Mouse (Mus musculus) liver, embryonic 15.5 days (tissue): ENCODE measurements around the gene Rfx7. TPM values are rescaled to one million over a fixed set of nuclear protein-coding genes. Genes with fewer than 3 reads are reported as not detected.
"Not testable (repeated sequence)": the region's sequence is repeated elsewhere in the genome, so short reads cannot be mapped to it uniquely, and the experiment has no call there.

ENCODE experiments used
- ATAC-seq: fragments of 200-750 bp; cut with Nextera tagmentation; 2 replicates; pipeline ENCODE4 v1.8.0; 2017; ENCODE audit warnings: moderate number of reproducible peaks, mild to moderate bottlenecking, moderate library complexity; ENCODE audit not compliant: insufficient read depth
- H3K27ac ChIP-seq: fragments of 300-500 bp; sonication (generic); replicated peaks from 2 replicates; pipeline ENCODE4 v1.5.1; 2015; ENCODE audit warnings: mild to moderate bottlenecking, inconsistent platforms
- H3K27me3 ChIP-seq: fragments of 300-500 bp; sonication (generic); 2 replicates; pipeline ENCODE4 v1.6.1; 2015; ENCODE audit warnings: mild to moderate bottlenecking, inconsistent platforms
- H3K36me3 ChIP-seq: fragments of 300-500 bp; sonication (generic); replicated peaks from 2 replicates; pipeline ENCODE4 v1.6.1; 2015; ENCODE audit warnings: moderate library complexity, mild to moderate bottlenecking, inconsistent platforms
- H3K4me1 ChIP-seq: fragments of 300-500 bp; sonication (generic); replicated peaks from 2 replicates; pipeline ENCODE4 v1.6.1; 2015; ENCODE audit warnings: inconsistent platforms
- H3K4me2 ChIP-seq: fragments of 300-500 bp; sonication (generic); 2 replicates; pipeline ENCODE4 v1.6.1; 2015; ENCODE audit warnings: moderate library complexity, mild to moderate bottlenecking, inconsistent platforms
- H3K4me3 ChIP-seq: fragments of 300-500 bp; sonication (generic); replicated peaks from 2 replicates; pipeline ENCODE4 v1.5.1; 2015; ENCODE audit warnings: mild to moderate bottlenecking, inconsistent platforms
- H3K9ac ChIP-seq: fragments of 300-500 bp; sonication (generic); 2 replicates; pipeline ENCODE4 v1.6.1; 2015; ENCODE audit warnings: moderate library complexity, mild to moderate bottlenecking, inconsistent platforms
- H3K9me3 ChIP-seq: fragments of 300-500 bp; sonication (generic); replicated peaks from 2 replicates; pipeline ENCODE4 v1.6.1; 2016; ENCODE audit warnings: inconsistent platforms
- WGBS: fragments of 180-500 bp; shearing (Covaris S2); methylation state at CpG from one replicate; pipeline ENCODE4 v1.1.7; 2015; ENCODE audit warnings: mixed read lengths; ENCODE audit not compliant: insufficient replicate concordance; 5-methylcytosine and 5-hydroxymethylcytosine counted together
- polyA plus RNA-seq: library from polyadenylated mRNA; unstranded; fragments of >200 nt; fragmentation: Nextera tagmentation; extraction: Ambion mirVana; gene quantifications from 2 replicates; pipeline ENCODE4 v1.2.1, GENCODE M21; 2015

Gene Rfx7
- polyA plus RNA-seq, 1 experiment from 2014 or later: 2.3 TPM

- H3K36me3 ChIP-seq: 0 out of 2 replicates have a peak, but pooled peaks cover 4% of the 10 kb centered on the region
- H3K9ac ChIP-seq: no peak overlapping the region
- no peak overlapping the region for H3K4me2 ChIP-seq
- no peak for ATAC-seq
- no peaks in the 10 kb centered on the region for H3K27me3 ChIP-seq
- no peak overlapping the region for H3K27ac ChIP-seq
- no peaks in the 10 kb centered on the region for H3K9me3 ChIP-seq
- H3K4me3 ChIP-seq: no peak overlapping the region
- H3K4me1 ChIP-seq: peaks cover 5% of the 10 kb centered on the region
Measured at GRCm38 (mm10) chr9:72543590-72543989, 11.6 kb downstream of the Rfx7 start.

- Histone ChIP-seq H3K4me1 (peaks cover 9% of the 10 kb centered on the region), H3K4me2 (no peak overlapping the region), H3K9me3 (no peaks in the 10 kb centered on the region), H3K27ac (no peak overlapping the region), H3K9ac (no peak overlapping the region), H3K4me3 (no peak overlapping the region), H3K36me3 (no peaks in the 10 kb centered on the region), H3K27me3 (no peaks in the 10 kb centered on the region)
- ATAC-seq: no peak
- WGBS: 57% methylated on average over 1 of the region's 1 CpGs
Measured at GRCm38 (mm10) chr9:72558780-72559179, 26.7 kb downstream of the Rfx7 start.

- 81% methylated on average over 2 of the region's 2 CpGs for WGBS
- peaks cover 9% of the 10 kb centered on the region for H3K4me1 ChIP-seq
- H3K4me2 ChIP-seq: no peak overlapping the region
- H3K9ac ChIP-seq: no peak overlapping the region
- ATAC-seq: no peak
- H3K27ac ChIP-seq: no peak overlapping the region
- no peak overlapping the region for H3K4me3 ChIP-seq
- H3K27me3 ChIP-seq: no peaks in the 10 kb centered on the region
- no peaks in the 10 kb centered on the region for H3K9me3 ChIP-seq
- no peaks in the 10 kb centered on the region for H3K36me3 ChIP-seq
Measured at GRCm38 (mm10) chr9:72560316-72560715, 28.3 kb downstream of the Rfx7 start.

GRCm38 (mm10) chr9:72563277-72563676 is 31.2 kb downstream of the Rfx7 start:
- no peak overlapping the region for H3K27ac ChIP-seq
- H3K9ac ChIP-seq: no peak overlapping the region
- WGBS: 40% methylated on average over 3 of the region's 3 CpGs
- no peak overlapping the region for H3K4me2 ChIP-seq
- H3K4me3 ChIP-seq: no peak overlapping the region
- ATAC-seq: peak; percentile 47
- no peaks in the 10 kb centered on the region for H3K36me3 ChIP-seq
- peaks cover 6% of the 10 kb centered on the region for H3K4me1 ChIP-seq
- no peaks in the 10 kb centered on the region for H3K27me3 ChIP-seq
- no peaks in the 10 kb centered on the region for H3K9me3 ChIP-seq

GRCm38 (mm10) chr9:72567116-72567515 is 35.1 kb downstream of the Rfx7 start:
- Histone ChIP-seq H3K4me3 (no peak overlapping the region), H3K9me3 (no peaks in the 10 kb centered on the region), H3K9ac (no peak overlapping the region), H3K36me3 (no peaks in the 10 kb centered on the region), H3K27ac (no peak overlapping the region), H3K4me2 (no peak overlapping the region), H3K4me1 (peaks cover 6% of the 10 kb centered on the region), H3K27me3 (no peaks in the 10 kb centered on the region)
- 43% methylated on average over 2 of the region's 2 CpGs for WGBS
- ATAC-seq: no peak

GRCm38 (mm10) chr9:72580216-72580615 is 48.2 kb downstream of the Rfx7 start:
- Histone ChIP-seq H3K27ac (no peak overlapping the region), H3K4me2 (no peak overlapping the region), H3K4me1 (no peaks in the 10 kb centered on the region), H3K9me3 (no peaks in the 10 kb centered on the region), H3K27me3 (no peaks in the 10 kb centered on the region), H3K4me3 (no peak overlapping the region), H3K36me3 (no peaks in the 10 kb centered on the region; the same call in 1 of the 2 replicates), H3K9ac (no peak overlapping the region)
- WGBS: 28% methylated on average over 3 of the region's 3 CpGs
- ATAC-seq: no peak

- WGBS: 93% methylated on average over 1 of the region's 1 CpGs
- Histone ChIP-seq H3K4me3 (no peak overlapping the region), H3K9me3 (no peaks in the 10 kb centered on the region), H3K9ac (no peak overlapping the region), H3K4me2 (no peak overlapping the region), H3K36me3 (no peaks in the 10 kb centered on the region), H3K4me1 (no peaks in the 10 kb centered on the region), H3K27ac (no peak overlapping the region), H3K27me3 (no peaks in the 10 kb centered on the region)
- ATAC-seq: no peak
Measured at GRCm38 (mm10) chr9:72590861-72591260, 58.8 kb downstream of the Rfx7 start.

GRCm38 (mm10) chr9:72592016-72592415 is 60.0 kb downstream of the Rfx7 start:
- Histone ChIP-seq H3K4me2 (no peak overlapping the region), H3K27ac (no peak overlapping the region), H3K9ac (no peak overlapping the region), H3K4me1 (no peaks in the 10 kb centered on the region), H3K4me3 (no peak overlapping the region), H3K9me3 (no peaks in the 10 kb centered on the region), H3K27me3 (no peaks in the 10 kb centered on the region), H3K36me3 (no peaks in the 10 kb centered on the region)
- no peak for ATAC-seq

GRCm38 (mm10) chr9:72594656-72595055 is 62.6 kb downstream of the Rfx7 start:
- not testable (repeated sequence) for H3K9ac ChIP-seq, H3K27ac ChIP-seq, H3K4me3 ChIP-seq, H3K27me3 ChIP-seq, H3K4me1 ChIP-seq, H3K9me3 ChIP-seq, H3K4me2 ChIP-seq, ATAC-seq, H3K36me3 ChIP-seq
- WGBS: 65% methylated on average over 4 of the region's 4 CpGs

GRCm38 (mm10) chr9:72600142-72600541 is 68.1 kb downstream of the Rfx7 start:
- Histone ChIP-seq H3K9ac (no peak overlapping the region), H3K4me1 (no peaks in the 10 kb centered on the region), H3K36me3 (no peaks in the 10 kb centered on the region; the same call in 1 of the 2 replicates), H3K4me2 (no peak overlapping the region), H3K9me3 (no peaks in the 10 kb centered on the region), H3K4me3 (no peak overlapping the region), H3K27me3 (no peaks in the 10 kb centered on the region), H3K27ac (no peak overlapping the region)
- WGBS: 91% methylated on average over 3 of the region's 3 CpGs
- no peak for ATAC-seq

- no peaks in the 10 kb centered on the region for H3K4me1 ChIP-seq
- H3K4me3 ChIP-seq: no peak overlapping the region
- no peak for ATAC-seq
- H3K9me3 ChIP-seq: no peaks in the 10 kb centered on the region
- no peak overlapping the region for H3K9ac ChIP-seq
- H3K4me2 ChIP-seq: no peak overlapping the region
- H3K36me3 ChIP-seq: peaks cover 6% of the 10 kb centered on the region; the same call in 1 of the 2 replicates
- H3K27me3 ChIP-seq: no peaks in the 10 kb centered on the region
- H3K27ac ChIP-seq: no peak overlapping the region
Measured at GRCm38 (mm10) chr9:72609771-72610170, 77.7 kb downstream of the Rfx7 start.

GRCm38 (mm10) chr9:72613884-72614283 is 81.8 kb downstream of the Rfx7 start:
- Histone ChIP-seq H3K27ac (no peak overlapping the region), H3K4me3 (no peak overlapping the region), H3K36me3 (peaks cover 29% of the 10 kb centered on the region), H3K4me2 (no peak overlapping the region), H3K9me3 (no peaks in the 10 kb centered on the region), H3K27me3 (no peaks in the 10 kb centered on the region), H3K4me1 (no peaks in the 10 kb centered on the region), H3K9ac (no peak overlapping the region)
- no peak for ATAC-seq
- WGBS: 87% methylated on average over 2 of the region's 2 CpGs
